9 mouse cellular contexts compared by ENCODE assay signal in genomic region chr12:5215836-5216747, GRCm38 (mm10).
DNase-seq lines count a peak whose midpoint lies in the region; ATAC-seq lines count a peak whose summit lies in the region.
"Had no signal": no experiment of that assay in that cellular context is flagged by ENCODE, and none has a peak within 500 bp of the region (broad histone marks: within the 10 kb centered on the region; RNA-seq: fewer than 3 reads in every experiment).

No protein-coding gene starts in this region.

- DNase-seq in cerebellum, postnatal 10 days: peak; percentile 63 to 65
- no peak for DNase-seq in cerebellum, adult 9-11 months
- peak; percentile 55 to 71 for DNase-seq in right cerebral cortex, postnatal 10 days (ENCODE audit: low spot score in 2 of 2)
- DNase-seq in right cerebral cortex, postnatal 25 days: no peak
- peak; percentile 41 for DNase-seq in kidney, postnatal 14 days
- DNase-seq in testis, postnatal 14 days (ENCODE audit: low spot score): peak; percentile 26
- DNase-seq: liver, embryonic 13.5 days had no signal

- no peak overlapping the region for H3K27ac ChIP-seq in intestine, embryonic 15.5 days
- H3K27ac ChIP-seq: liver, embryonic 13.5 days had no signal

- H3K36me3 ChIP-seq in intestine, embryonic 15.5 days: no peaks in the 10 kb centered on the region
- H3K36me3 ChIP-seq: liver, embryonic 13.5 days had no signal

- no peak for ATAC-seq in intestine, embryonic 15.5 days
- ATAC-seq in granulocyte monocyte progenitor cell, adult 5-6 weeks (replicated peaks; ENCODE audit: poor library complexity, severe bottlenecking): no peak

- H3K4me2 ChIP-seq in intestine, embryonic 15.5 days (replicated peaks): no peak overlapping the region
- H3K4me2 ChIP-seq: liver, embryonic 13.5 days had no signal

- H3K9me3 ChIP-seq in intestine, embryonic 15.5 days: no peaks in the 10 kb centered on the region
- H3K9me3 ChIP-seq: liver, embryonic 13.5 days had no signal

- no peak overlapping the region for H3K9ac ChIP-seq in intestine, embryonic 15.5 days
- H3K9ac ChIP-seq: liver, embryonic 13.5 days had no signal

- H3K4me3 ChIP-seq in intestine, embryonic 15.5 days (replicated peaks): no peak overlapping the region
- H3K4me3 ChIP-seq: liver, embryonic 13.5 days had no signal

- H3K4me1 ChIP-seq in intestine, embryonic 15.5 days (replicated peaks): peaks cover 20% of the 10 kb centered on the region
- H3K4me1 ChIP-seq: liver, embryonic 13.5 days had no signal

- WGBS in intestine, embryonic 15.5 days: 64% methylated on average over 15 of the region's 15 CpGs

- H3K27me3 ChIP-seq in intestine, embryonic 15.5 days (replicated peaks): no peaks in the 10 kb centered on the region
- H3K27me3 ChIP-seq: liver, embryonic 13.5 days had no signal

Comparison
In these comparisons a context has a peak if more than half of its experiments do, and no peak if none do; other contexts are left out.
1. DNase-seq: peak in cerebellum, postnatal 10 days (2 of 2), right cerebral cortex, postnatal 10 days (2 of 2), kidney, postnatal 14 days (single experiment) and testis, postnatal 14 days (single experiment); none in cerebellum, adult 9-11 months (single experiment) and right cerebral cortex, postnatal 25 days (single experiment).